Mouse (Mus musculus) embryo, embryonic 10.5 days (tissue): ENCODE results near the gene Plau.

ENCODE experiments used
- DNase-seq: peaks from one replicate; pipeline ENCODE4 v3.0.0-alpha.2; 2015; ENCODE audit warnings: low spot score

Plau gene

DNA sequence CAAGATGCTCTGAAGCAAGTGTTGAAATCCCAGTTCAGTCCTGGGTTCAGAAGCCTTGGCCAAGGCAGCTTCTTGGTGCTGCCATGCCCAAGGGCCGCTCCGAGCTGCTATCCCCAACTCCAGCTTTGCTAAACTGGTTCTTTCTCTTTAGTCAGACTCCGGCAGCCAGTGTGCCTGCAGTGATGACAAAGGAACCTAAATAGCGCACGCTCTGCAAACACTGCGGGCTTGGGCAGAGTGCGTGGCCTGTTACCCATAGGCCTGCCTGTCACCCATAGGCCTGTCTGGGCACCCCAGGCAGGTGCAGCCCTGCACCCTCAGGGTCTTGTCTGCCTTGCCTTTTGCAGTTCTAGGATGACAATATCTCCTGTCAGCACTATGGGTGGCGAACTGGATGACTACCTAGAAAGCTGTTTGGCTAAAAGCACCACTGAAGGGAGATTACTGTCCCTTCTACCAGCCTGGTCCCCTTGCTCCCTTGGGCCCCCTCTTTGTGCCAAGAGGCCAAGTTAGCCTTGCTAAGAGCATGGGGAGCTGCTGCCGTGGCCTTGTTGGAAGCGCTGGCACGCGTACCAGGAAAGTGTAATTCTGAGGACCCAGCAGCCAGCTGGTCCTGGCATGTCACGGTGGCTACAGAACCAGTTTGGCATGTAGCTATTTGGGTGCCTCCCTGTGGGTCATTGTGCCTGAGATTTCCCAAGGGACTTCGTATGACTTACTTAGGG is 30.2 kb upstream of the Plau start:
- DNase-seq = no peak

DNA sequence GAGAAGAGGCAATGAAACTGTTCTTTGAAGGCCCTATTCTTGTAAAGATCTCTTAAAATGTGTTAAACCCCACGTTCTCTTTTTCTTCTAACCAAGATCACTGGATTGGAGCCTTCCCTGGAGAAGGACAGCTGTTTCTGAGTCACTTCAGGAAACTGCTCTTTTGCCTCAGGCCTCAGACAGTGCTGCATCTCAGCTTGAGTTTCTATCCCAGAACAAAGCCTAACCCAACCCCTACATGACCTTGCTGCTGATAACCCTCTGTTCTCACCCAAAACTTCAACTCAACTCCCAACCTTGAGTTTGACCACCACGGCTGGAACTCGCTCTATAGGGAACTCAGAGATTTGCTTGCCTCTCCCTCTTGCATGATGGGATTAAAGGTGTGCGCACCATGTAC is 27.1 kb upstream of the Plau start:
- DNase-seq = no peak

DNA sequence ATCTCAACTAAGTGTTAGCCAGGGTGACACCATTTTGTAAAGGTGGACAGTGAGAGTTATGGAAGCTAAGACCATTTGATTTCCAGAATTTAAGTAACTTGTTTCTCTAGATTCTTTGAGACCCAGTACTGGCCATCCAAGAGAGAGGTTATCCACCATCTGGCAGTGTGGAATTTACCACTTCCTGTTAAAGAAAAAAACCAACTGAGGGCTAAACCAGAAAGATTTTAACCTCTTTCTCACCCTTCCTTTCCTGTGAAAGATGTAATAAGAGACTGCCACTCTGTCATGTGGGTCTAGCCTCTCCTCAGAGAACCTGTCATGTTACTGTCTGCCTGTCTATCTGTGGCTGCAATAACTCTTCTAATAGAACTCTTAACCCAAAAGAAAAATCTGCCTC is 26.6 kb upstream of the Plau start:
- no peak for DNase-seq

DNA sequence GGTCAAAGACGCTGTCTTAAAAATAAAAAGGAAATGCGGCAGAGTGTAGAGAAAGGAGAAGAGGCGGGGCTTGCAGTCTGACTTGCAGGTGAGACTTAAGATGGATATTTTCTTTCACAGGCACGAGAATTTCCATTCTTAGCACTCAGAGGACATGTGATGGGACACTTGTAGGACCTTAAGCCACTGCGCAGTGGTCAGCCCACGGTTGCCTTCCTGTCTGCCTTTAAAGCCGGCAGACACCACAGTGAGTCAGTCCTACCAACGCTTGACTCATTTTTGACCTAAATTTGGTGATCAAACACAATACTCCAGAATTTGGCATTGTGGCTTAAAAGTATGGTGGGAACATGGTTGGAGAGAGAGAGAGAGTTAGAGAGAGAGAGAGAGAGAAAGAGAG is 25.2 kb upstream of the Plau start:
- DNase-seq = no peak

DNA sequence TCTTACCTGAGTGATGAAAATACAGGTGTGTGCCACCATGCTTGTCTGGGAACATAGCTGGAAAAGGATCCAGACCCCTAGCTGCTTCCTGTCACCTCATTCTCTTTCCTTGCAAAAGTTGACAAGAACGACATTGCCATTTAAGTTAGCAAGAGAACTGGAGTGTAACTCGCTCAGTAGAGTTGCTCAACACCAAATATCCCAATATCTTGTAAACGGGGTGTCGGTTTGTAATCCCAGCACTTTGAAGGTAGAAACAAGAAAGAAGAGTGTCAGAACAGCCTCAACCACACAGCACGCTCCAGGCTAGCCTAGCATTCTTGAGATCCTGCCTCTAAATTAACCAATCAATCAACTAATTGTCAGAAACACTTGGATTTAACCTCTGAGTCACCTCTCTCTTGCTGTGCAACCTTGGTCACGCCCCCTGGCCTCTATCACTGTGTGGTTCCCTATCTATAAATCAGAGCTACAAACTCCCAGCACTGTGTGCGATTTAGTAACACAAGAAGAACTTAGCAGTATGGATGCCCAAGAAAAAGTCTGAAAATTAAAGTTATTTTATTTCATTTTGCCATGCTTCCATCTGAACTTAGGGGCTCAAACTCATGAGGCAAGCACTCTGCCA is 24.6 kb upstream of the Plau start:
- peak; percentile 45 for DNase-seq

DNA sequence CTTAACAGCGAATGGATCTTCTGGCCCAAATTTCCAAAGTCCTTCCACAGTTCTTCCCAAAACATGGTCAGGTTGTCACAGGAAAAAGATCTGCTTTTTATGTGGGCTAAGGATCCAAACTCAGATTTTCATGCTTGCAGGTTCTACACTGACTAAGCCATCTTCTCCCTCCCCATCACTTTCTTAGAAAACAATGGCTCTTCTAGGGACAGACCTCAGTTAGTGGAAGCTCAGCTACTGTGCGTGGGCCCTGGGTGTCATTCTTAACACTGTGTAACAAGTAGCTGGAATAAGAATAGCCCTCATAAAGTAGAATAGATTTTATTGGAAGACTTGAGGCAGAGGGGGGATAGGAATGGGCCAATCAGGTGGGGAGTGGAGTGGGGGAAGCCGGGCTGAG is 21.0 kb upstream of the Plau start:
- DNase-seq = no peak

DNA sequence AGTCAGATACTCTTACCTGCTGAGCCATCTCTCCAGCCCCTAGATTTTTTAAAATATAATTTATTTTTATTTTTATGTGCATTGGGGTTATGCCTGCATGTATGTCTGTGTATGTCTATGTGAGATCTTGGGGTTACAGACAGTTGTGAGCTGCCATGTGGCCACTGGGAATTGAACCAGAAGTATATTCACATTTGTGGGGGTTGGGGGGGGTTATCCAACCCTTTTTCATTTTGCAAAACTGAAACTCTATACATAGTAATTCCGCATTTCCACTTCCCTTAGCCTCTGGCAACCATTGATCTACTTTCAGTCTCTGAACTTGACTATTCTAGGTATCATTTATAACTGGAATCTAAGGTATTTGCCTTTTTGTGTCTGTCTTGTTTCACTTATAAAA is 11.9 kb upstream of the Plau start:
- no peak for DNase-seq

DNA sequence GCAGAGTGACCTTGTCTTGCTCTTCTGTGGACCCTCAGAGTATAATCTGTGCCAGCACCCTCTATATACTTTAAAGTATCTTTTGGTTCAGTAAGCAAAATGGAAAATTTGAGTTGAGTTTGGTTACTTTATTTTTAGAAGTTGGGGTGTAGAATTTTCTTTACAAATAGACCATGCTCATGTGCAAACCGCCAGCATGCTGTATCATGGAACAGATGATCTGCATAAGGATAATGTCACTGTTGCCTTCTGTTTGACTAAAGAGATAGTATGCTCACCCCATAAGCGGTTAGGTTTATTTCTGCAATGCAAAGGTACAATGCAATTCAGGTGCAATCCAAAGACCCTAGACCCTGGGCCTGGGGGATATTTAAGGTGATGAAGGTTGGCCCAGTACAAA is 10.9 kb upstream of the Plau start:
- no peak for DNase-seq

DNA sequence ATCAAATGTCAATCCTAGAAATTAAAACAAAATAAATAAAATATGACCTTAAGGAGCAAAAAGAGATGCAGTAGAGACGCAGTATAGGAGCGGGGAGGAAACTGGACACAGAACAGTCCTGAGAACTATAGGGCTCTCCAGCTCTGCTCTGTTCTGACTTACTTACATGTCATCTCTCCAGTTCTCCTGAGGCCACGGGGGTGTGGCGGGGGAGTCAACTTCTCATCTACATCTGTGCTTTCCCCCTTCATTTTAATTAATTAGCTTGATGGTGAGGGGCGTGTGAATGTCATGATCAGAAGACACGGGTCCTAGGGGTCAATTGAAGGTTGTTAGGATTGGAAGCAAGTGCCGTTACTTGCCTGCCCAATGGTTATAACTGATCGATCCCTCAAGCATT is 9.4 kb upstream of the Plau start:
- DNase-seq = no peak

DNA sequence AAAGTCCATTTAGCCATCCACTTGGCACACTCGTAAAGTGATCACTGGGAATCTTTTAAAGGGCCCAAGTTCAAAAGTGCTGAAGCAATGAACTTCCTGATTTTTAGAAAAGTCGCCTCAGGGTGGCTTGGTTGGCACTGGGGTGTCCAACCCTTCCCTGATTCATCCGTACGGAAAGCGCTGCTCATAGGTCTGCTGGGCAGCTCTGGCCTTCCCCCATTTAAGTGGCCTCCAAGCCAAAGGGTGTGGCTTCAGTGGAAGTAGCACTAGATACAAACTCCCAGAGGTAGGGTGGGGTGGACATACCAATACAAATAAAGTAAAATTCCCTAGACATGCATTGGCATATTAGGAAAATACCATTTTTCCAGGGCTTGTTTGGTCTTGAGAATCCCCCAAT is 9.0 kb upstream of the Plau start:
- no peak for DNase-seq

DNA sequence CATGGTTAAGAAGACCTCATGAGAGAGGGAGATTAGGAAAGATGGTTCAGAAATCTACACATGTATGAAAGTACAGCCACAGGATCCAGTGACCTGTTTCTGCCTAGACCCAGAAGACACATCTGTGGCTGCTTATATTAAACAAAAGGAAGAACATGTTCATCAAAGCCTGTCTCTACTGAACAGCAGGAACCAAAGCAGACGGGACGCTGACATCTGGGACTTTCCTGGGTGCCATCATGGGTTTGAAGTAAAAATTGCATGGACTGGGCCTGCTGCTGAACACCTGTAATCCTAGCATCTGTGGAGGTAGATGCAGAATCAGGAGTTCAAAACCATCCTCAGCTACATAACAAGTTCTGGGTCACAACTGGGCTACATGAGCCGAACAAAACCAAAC is 7.9 kb upstream of the Plau start:
- DNase-seq = no peak

DNA sequence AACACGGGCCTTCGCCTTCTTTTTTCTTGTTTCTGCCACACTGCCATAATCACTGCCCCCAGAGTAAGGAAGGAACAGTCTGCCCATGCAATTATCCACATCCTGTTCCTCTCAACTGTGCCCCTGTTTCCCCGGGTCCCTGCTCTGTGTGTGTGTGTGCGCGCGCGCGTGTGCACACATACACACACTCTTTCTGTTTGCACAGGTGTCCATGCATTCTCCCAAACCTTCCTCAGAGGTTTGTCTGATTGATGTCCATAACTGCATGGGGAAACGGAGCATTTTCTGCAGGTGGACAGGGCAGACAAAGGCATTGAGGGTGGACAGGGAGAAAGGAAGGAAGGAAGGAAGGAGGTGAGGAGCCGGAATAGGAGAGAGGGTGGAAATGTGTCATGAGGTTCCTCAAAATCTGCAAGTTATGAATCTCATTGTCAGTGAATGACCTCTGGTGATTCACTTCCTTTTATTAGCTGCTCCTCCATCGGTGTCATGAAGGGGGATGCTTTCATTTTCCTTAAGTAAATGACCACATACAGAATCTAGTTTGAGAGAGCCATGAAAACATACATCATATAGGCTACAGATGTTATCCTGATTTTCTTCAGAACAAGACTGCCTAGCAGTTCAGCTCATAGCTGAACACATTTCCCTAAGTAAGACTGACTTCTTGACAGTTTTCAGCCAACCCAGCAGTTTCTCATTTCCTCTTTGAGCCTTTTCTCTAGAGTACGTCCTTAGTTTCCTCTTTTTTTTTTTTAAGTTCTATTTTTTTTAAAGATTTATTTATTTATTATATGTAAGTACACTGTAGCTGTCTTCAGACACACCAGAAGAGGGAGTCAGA is 6.7 kb upstream of the Plau start:
- no peak for DNase-seq

DNA sequence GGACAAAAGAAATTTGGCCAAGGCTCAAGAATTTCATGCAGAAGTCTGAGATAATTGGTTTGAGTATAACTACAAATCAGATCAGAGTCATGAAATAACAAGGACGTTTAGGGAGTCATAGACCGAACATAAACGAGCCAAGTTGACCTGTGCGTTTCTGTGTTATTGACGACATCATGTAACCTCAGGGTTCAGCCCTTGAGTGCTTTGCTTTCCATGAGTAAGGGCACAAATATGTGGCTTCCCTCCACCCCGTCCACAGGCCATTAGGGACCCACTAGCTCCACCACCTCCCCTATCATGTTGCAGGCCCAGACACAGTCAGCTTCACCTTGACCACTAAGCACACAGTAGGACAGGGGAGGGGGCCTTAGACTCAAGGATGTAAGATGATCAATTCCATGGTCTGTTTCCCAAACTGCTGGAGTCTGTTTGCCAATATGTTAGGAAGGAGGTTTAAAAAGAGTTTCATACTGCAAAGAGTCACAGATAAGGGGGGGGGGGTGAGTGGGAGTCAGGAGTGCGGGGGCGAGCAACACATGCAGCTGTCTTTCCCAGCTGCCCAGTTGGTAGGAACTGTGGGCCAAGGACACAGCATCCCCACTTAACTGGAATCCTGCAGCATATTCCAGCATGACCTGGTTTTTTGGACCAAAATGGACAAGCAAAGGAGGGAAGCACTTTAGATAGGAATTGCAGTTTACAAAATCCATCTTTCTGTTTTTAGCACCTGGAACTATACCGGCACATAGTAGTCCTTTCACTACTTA is 5.1 kb upstream of the Plau start:
- no peak for DNase-seq

DNA sequence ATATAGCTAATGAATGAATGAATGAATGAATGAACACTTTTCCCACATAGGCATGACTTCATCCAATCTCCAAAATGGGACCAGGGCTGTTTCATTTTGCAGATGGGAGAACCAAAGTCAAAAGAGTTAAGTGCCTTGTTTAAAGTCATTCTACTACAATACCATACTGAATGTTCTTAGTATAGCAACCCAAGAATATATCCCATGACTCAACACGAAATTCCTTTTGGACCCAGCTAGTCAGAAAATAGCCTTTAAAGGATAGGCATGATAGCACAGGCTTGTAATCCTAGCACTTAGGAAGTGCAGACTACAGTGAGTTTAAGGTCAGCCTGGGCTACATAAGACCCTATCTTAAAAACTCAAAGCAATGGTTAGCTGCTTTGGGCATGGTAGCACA is 4.5 kb upstream of the Plau start:
- no peak for DNase-seq

DNA sequence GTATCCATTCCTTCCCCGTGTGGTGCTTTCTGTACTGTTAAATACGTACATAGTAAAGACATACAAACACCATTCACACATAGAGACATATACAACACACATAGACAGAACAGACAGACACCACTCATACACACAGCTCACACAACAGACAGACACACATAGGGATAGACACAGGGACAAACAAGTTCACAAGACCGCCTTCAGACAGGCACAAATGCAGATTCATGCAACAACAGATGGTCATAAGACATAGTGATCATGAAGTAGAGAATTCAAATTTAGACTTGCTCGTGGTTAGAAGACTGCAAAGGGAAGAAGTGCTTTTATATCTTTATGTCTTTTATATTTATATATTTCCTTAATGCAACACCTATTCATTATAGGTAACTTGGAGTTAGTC is 2.9 kb upstream of the Plau start:
- DNase-seq = no peak

DNA sequence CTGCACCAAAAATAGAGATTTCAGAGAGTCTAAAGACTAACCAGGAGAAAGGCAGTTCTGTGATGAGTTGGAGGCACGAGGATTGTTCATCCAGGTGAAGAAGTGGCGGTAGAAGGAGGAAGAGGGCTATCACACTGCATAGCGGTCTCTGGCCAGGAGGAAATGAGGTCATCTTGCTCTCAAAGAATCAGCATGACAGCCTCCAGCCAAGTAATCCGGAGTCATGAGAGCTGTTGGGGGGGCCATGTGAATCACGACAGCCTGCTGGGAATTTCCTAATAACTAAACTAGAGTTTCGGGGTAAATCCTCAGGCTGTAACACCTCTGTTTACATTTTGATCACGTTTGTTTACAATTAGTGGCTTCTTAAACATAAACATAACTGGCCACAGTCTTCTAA is 2.3 kb upstream of the Plau start:
- DNase-seq = no peak

DNA sequence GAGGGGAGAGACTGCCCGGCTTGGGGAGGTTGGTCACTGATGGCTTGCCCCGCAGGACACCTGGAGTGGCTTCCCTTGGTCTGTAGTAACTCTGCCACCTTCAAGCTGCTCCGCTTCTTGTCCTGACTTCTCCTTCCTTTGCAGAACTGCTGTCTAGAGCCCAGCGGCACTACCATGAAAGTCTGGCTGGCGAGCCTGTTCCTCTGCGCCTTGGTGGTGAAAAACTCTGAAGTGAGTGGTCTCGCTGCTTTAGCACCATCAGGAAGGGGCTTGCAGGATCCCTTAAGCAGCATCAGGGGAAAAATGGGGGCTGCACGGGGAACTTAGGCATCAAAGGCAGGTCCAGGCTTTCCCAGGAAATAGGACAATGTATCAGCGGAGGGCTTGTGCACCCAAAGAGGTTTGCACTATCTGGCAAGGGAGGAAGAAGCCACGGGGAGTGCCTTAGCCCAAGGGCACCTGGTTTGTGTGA is 481 bp downstream of the Plau start:
- no peak for DNase-seq

DNA sequence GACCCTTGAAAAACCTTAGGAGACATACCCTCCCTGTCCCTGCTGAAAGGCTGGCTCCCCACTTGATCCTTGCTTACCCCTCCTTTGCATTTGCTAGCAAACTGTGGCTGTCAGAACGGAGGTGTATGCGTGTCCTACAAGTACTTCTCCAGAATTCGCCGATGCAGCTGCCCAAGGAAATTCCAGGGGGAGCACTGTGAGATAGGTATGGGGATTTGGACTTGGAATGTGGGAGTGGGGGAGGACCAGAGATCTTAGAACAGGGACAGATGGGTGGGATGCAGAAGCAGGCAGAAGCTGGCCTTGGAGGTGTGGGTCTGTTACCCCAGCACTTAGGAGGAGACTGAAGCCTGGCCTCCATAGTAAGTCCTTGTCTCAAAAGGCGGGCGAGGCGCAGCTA is 1.2 kb downstream of the Plau start:
- DNase-seq = no peak

DNA sequence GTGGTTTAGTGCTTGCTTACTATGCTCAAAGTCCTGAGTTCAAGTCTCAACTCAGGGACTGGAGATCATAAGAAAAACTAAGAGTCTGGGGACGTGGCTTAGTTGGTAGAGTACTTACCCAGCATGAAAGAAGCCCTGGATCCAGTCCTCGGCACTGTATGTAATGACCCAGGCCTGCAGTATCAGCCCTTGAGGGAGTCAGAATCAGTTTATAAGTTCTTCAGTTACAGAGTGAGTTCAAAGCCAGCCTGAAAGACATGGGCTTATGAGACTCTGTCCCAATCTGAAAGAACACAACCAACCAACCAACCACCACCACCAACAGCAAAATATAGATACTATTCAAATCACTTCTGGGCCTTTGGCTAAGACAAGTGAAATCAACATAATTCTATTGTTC is 5.1 kb downstream of the Plau start:
- no peak for DNase-seq

DNA sequence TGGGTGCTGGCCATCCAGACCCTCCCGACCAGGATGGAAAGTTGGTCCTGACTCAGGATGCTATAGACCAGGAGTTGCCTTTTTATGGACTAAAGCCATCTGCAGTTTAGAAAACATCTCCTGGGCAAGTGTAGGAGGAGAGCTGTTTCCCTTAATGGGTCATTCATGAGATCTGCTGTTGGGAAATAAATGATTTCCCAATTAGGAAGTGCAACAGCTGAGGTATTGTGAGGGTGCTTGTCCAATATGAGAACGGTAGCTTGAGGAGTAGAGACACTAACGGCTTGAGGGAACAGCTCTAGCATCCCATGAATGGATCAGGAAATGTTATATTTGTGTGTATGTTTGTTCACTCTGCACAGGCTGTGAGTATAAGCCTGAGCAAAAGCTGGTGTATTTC is 6.2 kb downstream of the Plau start:
- DNase-seq = no peak

DNA sequence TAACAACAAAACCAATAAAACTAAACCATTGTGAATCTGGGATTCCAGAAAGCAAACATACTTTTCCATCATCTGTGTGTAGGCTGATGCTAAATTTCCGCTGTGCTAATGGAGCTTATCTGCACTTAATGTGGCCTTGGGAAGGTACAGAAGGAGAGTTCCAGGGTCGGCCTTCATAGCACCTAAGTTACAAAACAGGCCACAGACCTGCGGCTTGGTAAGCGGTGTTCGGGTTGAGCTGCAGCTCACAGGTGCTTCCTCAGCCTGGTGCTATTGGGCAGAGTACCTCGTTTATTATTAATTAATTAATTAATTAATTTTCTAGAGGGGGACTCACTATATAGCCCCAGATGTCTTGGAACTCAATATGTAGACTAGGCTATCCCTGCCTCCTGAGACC is 7.7 kb downstream of the Plau start:
- no peak for DNase-seq
